Mouse (Mus musculus) neural tube, embryonic 15.5 days (tissue): ENCODE measurements around the gene Hk1. TPM values are rescaled to one million over a fixed set of nuclear protein-coding genes. Genes with fewer than 3 reads are reported as not detected.
"Not testable (repeated sequence)": the region's sequence is repeated elsewhere in the genome, so short reads cannot be mapped to it uniquely, and the experiment has no call there.

ENCODE experiments used
- ATAC-seq: fragments of 200-750 bp; cut with Nextera tagmentation; 2 replicates; pipeline ENCODE4 v1.8.0; 2017; ENCODE audit warnings: mild to moderate bottlenecking, moderate TSS enrichment, moderate library complexity; ENCODE audit not compliant: low FRiP score
- H3K27ac ChIP-seq: fragments of 300-500 bp; sonication (generic); replicated peaks from 2 replicates; pipeline ENCODE4 v1.5.1; 2015; ENCODE audit warnings: mild to moderate bottlenecking, inconsistent platforms
- H3K27me3 ChIP-seq: fragments of 300-500 bp; sonication (generic); replicated peaks from 2 replicates; pipeline ENCODE4 v1.6.1; 2015; ENCODE audit warnings: inconsistent platforms
- H3K36me3 ChIP-seq: fragments of 300-500 bp; sonication (generic); 2 replicates; pipeline ENCODE4 v1.6.1; 2015; ENCODE audit warnings: inconsistent platforms
- H3K4me1 ChIP-seq: fragments of 300-500 bp; sonication (generic); 2 replicates; pipeline ENCODE4 v1.6.1; 2015; ENCODE audit warnings: inconsistent platforms
- H3K4me2 ChIP-seq: fragments of 300-500 bp; sonication (generic); 2 replicates; pipeline ENCODE4 v1.6.1; 2015; ENCODE audit warnings: inconsistent platforms, mild to moderate bottlenecking, moderate library complexity
- H3K4me3 ChIP-seq: fragments of 300-500 bp; sonication (generic); replicated peaks from 2 replicates; pipeline ENCODE4 v1.5.1; 2015; ENCODE audit warnings: mild to moderate bottlenecking, inconsistent platforms
- H3K9ac ChIP-seq: fragments of 300-500 bp; sonication (generic); replicated peaks from 2 replicates; pipeline ENCODE4 v1.6.1; 2015; ENCODE audit warnings: mild to moderate bottlenecking, inconsistent platforms
- H3K9me3 ChIP-seq: fragments of 300-500 bp; sonication (generic); replicated peaks from 2 replicates; pipeline ENCODE4 v1.6.1; 2016; ENCODE audit warnings: inconsistent platforms
- WGBS: fragments of 180-500 bp; shearing (Covaris S2); methylation state at CpG from one replicate; pipeline ENCODE4 v1.1.7; 2015; ENCODE audit warnings: mixed read lengths; 5-methylcytosine and 5-hydroxymethylcytosine counted together
- polyA plus RNA-seq: library from polyadenylated mRNA; unstranded; fragments of >200 nt; fragmentation: Nextera tagmentation; extraction: Ambion mirVana; gene quantifications from 2 replicates; pipeline ENCODE4 v1.2.1, GENCODE M21; 2015

Gene Hk1
- polyA plus RNA-seq, 1 experiment from 2014 or later = 146 TPM

- Histone ChIP-seq H3K4me3 (no peak overlapping the region), H3K27me3 (no peaks in the 10 kb centered on the region), H3K36me3 (peaks cover 3% of the 10 kb centered on the region; the same call in 1 of the 2 replicates), H3K4me1 (peaks cover 20% of the 10 kb centered on the region; the same call in 1 of the 2 replicates), H3K27ac (no peak overlapping the region), H3K9me3 (no peaks in the 10 kb centered on the region), H3K9ac (no peak overlapping the region), H3K4me2 (no peak overlapping the region)
- ATAC-seq = no peak
- 89% methylated on average over 10 of the region's 10 CpGs for WGBS
Measured at GRCm38 (mm10) chr10:62328886-62329412, 50.8 kb downstream of the Hk1 start.

- no peak for ATAC-seq
- Histone ChIP-seq H3K27me3 (no peaks in the 10 kb centered on the region), H3K4me3 (no peak overlapping the region), H3K9ac (no peak overlapping the region), H3K4me2 (no peak overlapping the region), H3K27ac (no peak overlapping the region), H3K4me1 (peaks cover 14% of the 10 kb centered on the region; the same call in 1 of the 2 replicates), H3K9me3 (no peaks in the 10 kb centered on the region), H3K36me3 (peaks cover 3% of the 10 kb centered on the region; the same call in 1 of the 2 replicates)
- 65% methylated on average over 23 of the region's 23 CpGs for WGBS
Measured at GRCm38 (mm10) chr10:62327572-62328317, 52.0 kb downstream of the Hk1 start.

- ATAC-seq = no peak
- H3K9me3 ChIP-seq = no peaks in the 10 kb centered on the region
- 0 out of 2 replicates have a peak, but pooled peaks cover 7% of the 10 kb centered on the region for H3K4me1 ChIP-seq
- H3K27me3 ChIP-seq = no peaks in the 10 kb centered on the region
- peaks cover 3% of the 10 kb centered on the region; the same call in 1 of the 2 replicates for H3K36me3 ChIP-seq
- WGBS = 82% methylated on average over 8 of the region's 8 CpGs
- H3K27ac ChIP-seq = 0 out of 2 replicates have a peak overlapping the region, but pooled peaks have one; percentile 9
- H3K9ac ChIP-seq = no peak overlapping the region
- H3K4me3 ChIP-seq = no peak overlapping the region
- no peak overlapping the region for H3K4me2 ChIP-seq
Measured at GRCm38 (mm10) chr10:62326818-62327571, 52.7 kb downstream of the Hk1 start.

- H3K4me2 ChIP-seq = no peak overlapping the region
- H3K9me3 ChIP-seq = no peaks in the 10 kb centered on the region
- H3K27ac ChIP-seq = no peak overlapping the region
- no peak overlapping the region for H3K4me3 ChIP-seq
- H3K9ac ChIP-seq = no peak overlapping the region
- no peak for ATAC-seq
- 94% methylated on average over 8 of the region's 8 CpGs for WGBS
- peaks cover 3% of the 10 kb centered on the region; the same call in 1 of the 2 replicates for H3K36me3 ChIP-seq
- 0 out of 2 replicates have a peak, but pooled peaks cover 5% of the 10 kb centered on the region for H3K4me1 ChIP-seq
- no peaks in the 10 kb centered on the region for H3K27me3 ChIP-seq
Measured at GRCm38 (mm10) chr10:62326002-62326401, 53.7 kb downstream of the Hk1 start.

- H3K4me3 ChIP-seq, H3K9me3 ChIP-seq, H3K36me3 ChIP-seq, H3K27me3 ChIP-seq, H3K4me1 ChIP-seq, ATAC-seq, H3K27ac ChIP-seq, H3K9ac ChIP-seq, H3K4me2 ChIP-seq: not testable (repeated sequence)
- WGBS = 95% methylated on average over 8 of the region's 8 CpGs
Measured at GRCm38 (mm10) chr10:62322821-62323220, 56.9 kb downstream of the Hk1 start.

- H3K9ac ChIP-seq = no peak overlapping the region
- ATAC-seq = no peak
- no peak overlapping the region for H3K27ac ChIP-seq
- H3K4me2 ChIP-seq = no peak overlapping the region
- H3K36me3 ChIP-seq = 0 out of 2 replicates have a peak, but pooled peaks cover 3% of the 10 kb centered on the region
- H3K27me3 ChIP-seq = no peaks in the 10 kb centered on the region
- 79% methylated on average over 9 of the region's 9 CpGs for WGBS
- H3K4me3 ChIP-seq = no peak overlapping the region
- H3K4me1 ChIP-seq = no peaks in the 10 kb centered on the region
- no peaks in the 10 kb centered on the region for H3K9me3 ChIP-seq
Measured at GRCm38 (mm10) chr10:62321457-62321856, 58.3 kb downstream of the Hk1 start.

- H3K9me3 ChIP-seq = no peaks in the 10 kb centered on the region
- no peak overlapping the region for H3K4me2 ChIP-seq
Measured at GRCm38 (mm10) chr10:62320402-62320978, 59.2 kb downstream of the Hk1 start.

GRCm38 (mm10) chr10:62319154-62319553 is 60.6 kb downstream of the Hk1 start:
- H3K4me2 ChIP-seq = no peak overlapping the region
- H3K27me3 ChIP-seq = no peaks in the 10 kb centered on the region
- no peak overlapping the region for H3K27ac ChIP-seq
- no peaks in the 10 kb centered on the region for H3K4me1 ChIP-seq
- H3K36me3 ChIP-seq = no peaks in the 10 kb centered on the region
- H3K9ac ChIP-seq = no peak overlapping the region
- H3K9me3 ChIP-seq = no peaks in the 10 kb centered on the region
- H3K4me3 ChIP-seq = no peak overlapping the region
- ATAC-seq = no peak
- WGBS = 88% methylated on average over 7 of the region's 7 CpGs

More at GRCm38 (mm10) chr10:62320402-62320978, 59.2 kb downstream of the Hk1 start:
- H3K36me3 ChIP-seq = no peaks in the 10 kb centered on the region
- WGBS = 83% methylated on average over 9 of the region's 9 CpGs
- ATAC-seq = 0 out of 2 replicates have a peak, but pooled peaks have one; percentile 26
- no peaks in the 10 kb centered on the region for H3K27me3 ChIP-seq
- no peak overlapping the region for H3K4me3 ChIP-seq
- H3K27ac ChIP-seq = no peak overlapping the region
- no peak overlapping the region for H3K9ac ChIP-seq
- H3K4me1 ChIP-seq = no peaks in the 10 kb centered on the region

- H3K4me3 ChIP-seq = no peak overlapping the region
- no peak overlapping the region for H3K4me2 ChIP-seq
- no peak overlapping the region for H3K27ac ChIP-seq
- 81% methylated on average over 8 of the region's 8 CpGs for WGBS
- H3K36me3 ChIP-seq = no peaks in the 10 kb centered on the region
- H3K27me3 ChIP-seq = no peaks in the 10 kb centered on the region
- ATAC-seq = no peak
- H3K9ac ChIP-seq = no peak overlapping the region
- no peaks in the 10 kb centered on the region for H3K9me3 ChIP-seq
- H3K4me1 ChIP-seq = peaks cover 5% of the 10 kb centered on the region
Measured at GRCm38 (mm10) chr10:62316467-62316866, 63.2 kb downstream of the Hk1 start.

GRCm38 (mm10) chr10:62313885-62314424 is 65.8 kb downstream of the Hk1 start:
- Histone ChIP-seq H3K27me3 (no peaks in the 10 kb centered on the region), H3K36me3 (0 out of 2 replicates have a peak, but pooled peaks cover 2% of the 10 kb centered on the region), H3K9me3 (no peaks in the 10 kb centered on the region), H3K4me1 (peaks cover 6% of the 10 kb centered on the region), H3K4me3 (no peak overlapping the region), H3K4me2 (no peak overlapping the region), H3K27ac (no peak overlapping the region), H3K9ac (no peak overlapping the region)
- ATAC-seq = no peak
- 68% methylated on average over 15 of the region's 15 CpGs for WGBS

- Histone ChIP-seq H3K4me2 (no peak overlapping the region), H3K4me3 (no peak overlapping the region), H3K27ac (no peak overlapping the region), H3K27me3 (no peaks in the 10 kb centered on the region), H3K36me3 (0 out of 2 replicates have a peak, but pooled peaks cover 9% of the 10 kb centered on the region), H3K9me3 (no peaks in the 10 kb centered on the region), H3K9ac (no peak overlapping the region), H3K4me1 (peaks cover 6% of the 10 kb centered on the region)
- 79% methylated on average over 9 of the region's 10 CpGs for WGBS
- ATAC-seq = no peak
Measured at GRCm38 (mm10) chr10:62313140-62313539, 66.6 kb downstream of the Hk1 start.
